Mouse (Mus musculus) limb, embryonic 13.5 days (tissue): ENCODE measurements around the gene Gm3558. TPM values are rescaled to one million over a fixed set of nuclear protein-coding genes. Genes with fewer than 3 reads are reported as not detected.
"Not testable (repeated sequence)": the region's sequence is repeated elsewhere in the genome, so short reads cannot be mapped to it uniquely, and the experiment has no call there.

Experiments
- ATAC-seq: fragments of 200-750 bp; cut with Nextera tagmentation; 2 replicates; pipeline ENCODE4 v1.8.0; 2017; ENCODE audit warnings: low read depth, moderate number of reproducible peaks, moderate TSS enrichment; ENCODE audit not compliant: low FRiP score
- H3K27ac ChIP-seq: fragments of 300-500 bp; sonication (generic); 2 replicates; pipeline ENCODE4 v1.5.1; 2015; ENCODE audit warnings: inconsistent platforms, mild to moderate bottlenecking, moderate library complexity
- H3K27me3 ChIP-seq: fragments of 300-500 bp; sonication (generic); 2 replicates; pipeline ENCODE4 v1.6.1; 2015; ENCODE audit warnings: mild to moderate bottlenecking, inconsistent platforms
- H3K36me3 ChIP-seq: fragments of 300-500 bp; sonication (generic); 2 replicates; pipeline ENCODE4 v1.6.1; 2015; ENCODE audit warnings: inconsistent platforms, mild to moderate bottlenecking, moderate library complexity
- H3K4me1 ChIP-seq: fragments of 300-500 bp; sonication (generic); 2 replicates; pipeline ENCODE4 v1.6.1; 2015; ENCODE audit warnings: inconsistent platforms
- H3K4me2 ChIP-seq: fragments of 300-500 bp; sonication (generic); replicated peaks from 2 replicates; pipeline ENCODE4 v1.6.1; 2015; ENCODE audit warnings: inconsistent platforms, mild to moderate bottlenecking, moderate library complexity
- H3K4me3 ChIP-seq: fragments of 300-500 bp; sonication (generic); 2 replicates; pipeline ENCODE4 v1.5.1; 2015; ENCODE audit warnings: moderate library complexity, mild to moderate bottlenecking, inconsistent platforms
- H3K9ac ChIP-seq: fragments of 300-500 bp; sonication (generic); 2 replicates; pipeline ENCODE4 v1.6.1; 2015; ENCODE audit warnings: mild to moderate bottlenecking, inconsistent platforms
- H3K9me3 ChIP-seq: fragments of 300-500 bp; sonication (generic); 2 replicates; pipeline ENCODE4 v1.6.1; 2016; ENCODE audit warnings: inconsistent platforms
- WGBS: fragments of 180-500 bp; shearing (Covaris S2); methylation state at CpG from one replicate; pipeline ENCODE4 v1.1.7; 2015; 5-methylcytosine and 5-hydroxymethylcytosine counted together
- polyA plus RNA-seq: library from polyadenylated mRNA; unstranded; fragments of >200 nt; fragmentation: Nextera tagmentation; extraction: Ambion mirVana; gene quantifications from 2 replicates; pipeline ENCODE4 v1.2.1, GENCODE M21; 2015

The Gm3558 gene
- 0.36 and 0.70 TPM in 2 replicates for polyA plus RNA-seq

DNA sequence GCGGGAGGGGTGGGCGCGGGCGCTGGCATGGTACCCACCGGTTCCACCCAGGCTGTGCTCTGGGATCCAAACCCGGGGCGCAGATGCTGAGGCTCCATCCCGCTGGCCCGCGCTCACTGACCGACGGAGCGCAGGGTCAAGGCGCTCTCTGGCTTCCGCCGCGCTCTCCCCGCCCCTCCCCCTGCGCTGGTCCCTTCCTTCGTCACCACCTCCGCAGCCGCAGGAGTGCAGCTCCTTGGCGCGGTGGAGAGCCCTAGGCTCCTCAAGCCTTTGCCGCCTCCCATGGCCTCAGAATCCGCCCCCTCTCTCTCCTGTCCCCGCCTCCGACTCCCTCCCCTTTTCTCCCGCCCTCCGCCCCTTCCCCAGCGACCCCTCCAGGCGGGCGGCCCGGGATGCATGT, at the start of gene Gm3558:
Gm3558 (minus strand) TSS at position 185 of the 400 bp plus-strand sequence.
- not testable (repeated sequence) for H3K4me1 ChIP-seq, H3K27ac ChIP-seq, H3K27me3 ChIP-seq, H3K9me3 ChIP-seq, H3K36me3 ChIP-seq, ATAC-seq
- peak within 1 kb of the TSS; percentile 75 for H3K4me2 ChIP-seq
- peak within 1 kb of the TSS; percentile 54; the same call in 1 of the 2 replicates for H3K9ac ChIP-seq
- peak within 1 kb of the TSS; percentile 44 for H3K4me3 ChIP-seq
- no CpG with 5 or more reads among the region's 34 CpGs for WGBS

DNA sequence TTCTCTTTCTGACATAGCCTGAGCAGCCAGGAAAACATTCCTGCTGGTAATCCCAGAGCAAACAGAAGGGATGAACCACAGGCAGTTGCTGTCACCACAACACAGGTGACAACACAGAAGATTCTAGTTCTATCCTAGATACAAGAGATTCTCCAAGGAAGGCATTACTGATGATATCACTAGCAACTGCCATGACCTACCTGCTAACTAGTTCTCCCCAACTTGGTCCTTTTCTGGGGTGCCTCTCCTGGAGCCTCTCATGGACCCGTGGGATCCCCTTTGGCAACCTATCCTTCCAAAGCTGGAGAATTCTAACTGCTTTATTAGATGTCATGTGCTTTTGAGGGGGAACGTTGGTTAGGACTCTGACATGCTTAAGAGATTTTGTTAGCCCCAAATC, 27.1 kb upstream of the Gm3558 start, which contains the start of gene Gm10338:
Gm10338 (minus strand) TSS at position 101 of the 400 bp plus-strand sequence.
- not testable (repeated sequence) for H3K27me3 ChIP-seq, ATAC-seq, H3K36me3 ChIP-seq, H3K4me1 ChIP-seq, H3K4me2 ChIP-seq, H3K4me3 ChIP-seq, H3K9ac ChIP-seq, H3K9me3 ChIP-seq, H3K27ac ChIP-seq
- WGBS = no CpG with 5 or more reads among the region's 2 CpGs

DNA sequence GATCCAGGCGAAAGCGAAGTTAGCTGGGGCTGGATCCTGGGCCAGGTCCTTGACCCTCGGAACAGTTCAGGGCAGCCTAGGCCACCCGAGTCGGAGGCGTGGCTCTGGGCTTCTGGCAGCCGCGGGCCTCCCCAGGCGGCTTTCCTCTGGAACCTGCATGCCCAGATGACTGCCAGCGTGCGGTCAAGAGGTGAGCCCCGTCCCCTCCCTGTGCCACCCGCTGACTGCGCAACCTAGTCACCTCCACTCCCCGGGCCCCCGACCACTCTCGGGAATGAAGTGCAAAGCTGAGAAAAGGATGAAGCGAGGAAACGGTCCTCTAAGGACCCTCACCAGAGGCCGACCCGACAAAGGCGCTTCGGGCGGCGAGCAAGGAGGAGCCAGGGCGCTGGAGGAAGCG, 476 bp downstream of the Gm3558 start:
- H3K4me1 ChIP-seq, H3K27ac ChIP-seq, H3K9me3 ChIP-seq, H3K27me3 ChIP-seq, ATAC-seq, H3K36me3 ChIP-seq: not testable (repeated sequence)
- H3K4me2 ChIP-seq = peak overlapping the region; percentile 75
- H3K9ac ChIP-seq = peak overlapping the region; percentile 54; the same call in 1 of the 2 replicates
- peak overlapping the region; percentile 44 for H3K4me3 ChIP-seq
- WGBS = under 1% methylated on average over 22 of the region's 27 CpGs

DNA sequence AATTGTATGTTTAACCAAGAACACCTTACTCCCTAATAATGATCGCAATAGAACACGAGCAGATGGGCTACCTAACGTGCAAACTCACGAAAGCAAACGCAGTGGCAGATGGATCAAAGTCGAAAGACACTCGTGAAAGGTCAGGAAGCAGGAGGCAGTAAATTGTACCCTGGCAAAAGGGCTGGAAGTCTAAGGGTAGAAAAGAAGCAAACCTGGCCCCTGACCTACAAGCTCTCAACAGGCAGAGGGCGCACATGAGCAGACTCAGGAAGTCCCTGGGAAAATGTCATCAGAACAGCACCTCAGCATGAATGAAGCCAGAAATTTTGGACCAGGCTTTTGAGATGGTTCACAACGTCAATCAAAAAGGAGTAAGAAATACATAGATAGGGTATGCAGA, 1.1 kb downstream of the Gm3558 start:
- H3K27ac ChIP-seq, H3K36me3 ChIP-seq, H3K4me3 ChIP-seq, H3K4me1 ChIP-seq, H3K4me2 ChIP-seq, H3K9me3 ChIP-seq, ATAC-seq, H3K9ac ChIP-seq, H3K27me3 ChIP-seq: not testable (repeated sequence)
- 6% methylated on average over 8 of the region's 9 CpGs for WGBS

Other genes with a start within 250 kb of the Gm3558 start
- not detected in 2 replicates for gene Gm5797, start 236.2 kb downstream of the Gm3558 start, polyA plus RNA-seq
- gene Gm8374, start 203.4 kb downstream of the Gm3558 start, polyA plus RNA-seq = not detected in 2 replicates
- gene Gm3755, start 117.6 kb downstream of the Gm3558 start, polyA plus RNA-seq = not detected in 2 replicates
- gene Gm3752, start 84.8 kb downstream of the Gm3558 start, polyA plus RNA-seq = 0.39 and 0.88 TPM in 2 replicates
- gene Gm10338, start 27.0 kb upstream of the Gm3558 start, polyA plus RNA-seq = not detected in 2 replicates
- gene Gm10128, start 75.4 kb upstream of the Gm3558 start, polyA plus RNA-seq = not detected in 2 replicates
- not detected in 2 replicates for gene Gm26661, start 223.0 kb upstream of the Gm3558 start, polyA plus RNA-seq
- gene Flnb, start 249.4 kb upstream of the Gm3558 start, polyA plus RNA-seq = 44.2 and 45.3 TPM in 2 replicates